Mouse (Mus musculus) ES-Bruce4 (cell line): Measurements from ENCODE around the gene Hps4. TPM values are rescaled to one million over a fixed set of nuclear protein-coding genes. Genes with fewer than 3 reads are reported as not detected.

Experiments
- H3K27ac ChIP-seq: 2 replicates; pipeline ENCODE4 v1.5.1; 2012; ENCODE audit warnings: low read length, inconsistent platforms; ENCODE audit not compliant: insufficient read depth
- H3K27me3 ChIP-seq: 2 replicates; pipeline ENCODE4 v1.6.1; 2012; ENCODE audit warnings: mild to moderate bottlenecking, low read length, inconsistent platforms; ENCODE audit not compliant: control insufficient read depth, poor library complexity, insufficient read depth, severe bottlenecking
- H3K36me3 ChIP-seq: 2 replicates; pipeline ENCODE4 v1.6.1; 2012; ENCODE audit warnings: inconsistent platforms, mild to moderate bottlenecking, low read length, moderate library complexity; ENCODE audit not compliant: control insufficient read depth, poor library complexity, insufficient read depth, severe bottlenecking
- H3K4me1 ChIP-seq: one replicate; pipeline ENCODE4 v1.8.1; 2011; ENCODE audit warnings: low read length; ENCODE audit not compliant: control insufficient read depth, insufficient read depth
- H3K4me3 ChIP-seq: 2 replicates; pipeline ENCODE4 v1.5.1; 2011; ENCODE audit warnings: low read depth, mild to moderate bottlenecking, low read length
- H3K9ac ChIP-seq: 2 replicates; pipeline ENCODE4 v1.6.1; 2012; ENCODE audit warnings: low read depth, mild to moderate bottlenecking, inconsistent platforms; ENCODE audit not compliant: poor library complexity, severe bottlenecking
- H3K9me3 ChIP-seq: replicated peaks from 2 replicates; pipeline ENCODE4 v1.6.1; 2012; ENCODE audit warnings: mild to moderate bottlenecking, low read length, inconsistent platforms; ENCODE audit not compliant: control insufficient read depth, poor library complexity, insufficient read depth, severe bottlenecking
- CTCF ChIP-seq: IDR thresholded peaks from one replicate; pipeline ENCODE4 v1.8.1; 2011; ENCODE audit warnings: low read depth, low read length
- EP300 ChIP-seq: IDR thresholded peaks from 2 replicates; pipeline ENCODE4 v1.6.1; 2011; ENCODE audit warnings: low read depth, low read length; ENCODE audit not compliant: insufficient read depth
- POLR2A ChIP-seq: IDR thresholded peaks from one replicate; pipeline ENCODE4 v1.8.1; 2011; ENCODE audit warnings: low read length; ENCODE audit not compliant: insufficient read depth
- polyA plus RNA-seq: library from polyadenylated mRNA; stranded (reverse); fragments of >200 nt; gene quantifications from 2 replicates; pipeline ENCODE4 v1.2.4, GENCODE M21; 2011; ENCODE audit warnings: low read depth; ENCODE audit not compliant: missing spikeins, insufficient read depth, insufficient read length

Gene Hps4
- polyA plus RNA-seq, 1 experiment = 17.3 TPM

GRCm38 (mm10) chr5:112384805-112385472 lies 42.1 kb downstream of the Hps4 start:
- Histone ChIP-seq H3K27ac (no peak overlapping the region), H3K27me3 (no peaks in the 10 kb centered on the region), H3K36me3 (no peaks in the 10 kb centered on the region), H3K4me3 (no peak overlapping the region), H3K9ac (no peak overlapping the region), H3K4me1 (no peaks in the 10 kb centered on the region), H3K9me3 (no peaks in the 10 kb centered on the region)
- TF ChIP-seq POLR2A = no peak
- no peak for TF ChIP-seq EP300
- TF ChIP-seq CTCF = no peak

GRCm38 (mm10) chr5:112385973-112386372 lies 43.1 kb downstream of the Hps4 start:
- Histone ChIP-seq H3K27me3 (no peaks in the 10 kb centered on the region), H3K9ac (no peak overlapping the region), H3K4me1 (no peaks in the 10 kb centered on the region), H3K27ac (no peak overlapping the region), H3K36me3 (no peaks in the 10 kb centered on the region), H3K9me3 (no peaks in the 10 kb centered on the region), H3K4me3 (no peak overlapping the region)
- TF ChIP-seq CTCF (no peak), POLR2A (no peak), EP300 (no peak)

DNA sequence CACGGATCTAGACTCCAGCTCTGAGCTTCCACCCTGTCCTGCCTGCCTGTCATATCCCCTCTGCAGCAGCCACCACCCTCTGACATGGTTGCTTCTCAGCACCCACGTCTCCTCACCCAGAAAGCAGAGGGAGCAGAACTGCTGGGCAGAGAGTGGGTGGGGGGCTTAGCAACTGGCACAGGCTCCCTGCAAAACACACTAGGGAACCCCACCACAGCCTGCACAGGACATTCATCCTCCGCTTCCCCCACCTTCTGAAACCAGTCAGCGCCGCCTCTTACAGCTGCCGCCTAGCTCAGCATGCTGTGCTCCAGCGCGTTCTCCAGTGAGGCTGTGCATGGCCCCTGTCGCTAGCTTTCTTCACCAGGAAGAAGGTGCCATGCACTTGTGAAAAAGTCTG lies 46.5 kb downstream of the Hps4 start:
- Histone ChIP-seq H3K4me3 (no peak overlapping the region), H3K36me3 (no peaks in the 10 kb centered on the region), H3K27ac (no peak overlapping the region), H3K9me3 (no peaks in the 10 kb centered on the region), H3K9ac (no peak overlapping the region), H3K27me3 (no peaks in the 10 kb centered on the region), H3K4me1 (no peaks in the 10 kb centered on the region)
- no peak for TF ChIP-seq EP300
- TF ChIP-seq CTCF = no peak
- TF ChIP-seq POLR2A = no peak

DNA sequence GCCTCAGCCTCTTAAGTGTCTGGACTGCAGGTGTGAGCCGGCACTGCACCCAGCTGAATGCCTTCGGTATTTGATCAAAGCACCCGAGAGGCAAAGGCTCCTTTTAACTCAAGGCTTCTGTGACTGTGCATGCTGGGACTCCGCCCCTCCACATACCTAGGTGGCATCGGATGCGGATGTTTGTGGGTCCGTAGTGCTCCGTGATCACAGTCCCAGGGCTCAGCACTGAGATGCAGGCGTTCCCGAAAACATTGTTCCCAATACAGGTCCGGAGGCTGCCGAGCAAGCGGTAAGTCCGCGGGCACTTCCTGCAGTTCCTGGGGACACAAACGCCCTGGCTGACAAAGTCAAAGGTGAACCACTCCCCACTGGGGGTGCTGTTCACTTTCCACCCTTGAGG lies 48.1 kb downstream of the Hps4 start:
- no peaks in the 10 kb centered on the region for H3K36me3 ChIP-seq
- no peak for TF ChIP-seq POLR2A
- no peak for TF ChIP-seq EP300
- no peak for TF ChIP-seq CTCF
- no peaks in the 10 kb centered on the region for H3K9me3 ChIP-seq
- H3K27ac ChIP-seq = no peak overlapping the region
- no peaks in the 10 kb centered on the region for H3K4me1 ChIP-seq
- no peak overlapping the region for H3K9ac ChIP-seq
- H3K27me3 ChIP-seq = no peaks in the 10 kb centered on the region
- peak overlapping the region; percentile 26 for H3K4me3 ChIP-seq

- Histone ChIP-seq H3K27me3 (no peaks in the 10 kb centered on the region), H3K9me3 (no peaks in the 10 kb centered on the region), H3K27ac (no peak overlapping the region), H3K9ac (no peak overlapping the region), H3K4me1 (no peaks in the 10 kb centered on the region), H3K36me3 (no peaks in the 10 kb centered on the region), H3K4me3 (peak overlapping the region; percentile 26)
- TF ChIP-seq EP300 (no peak), POLR2A (no peak), CTCF (no peak)
Measured at GRCm38 (mm10) chr5:112391676-112392323, 48.9 kb downstream of the Hps4 start.

DNA sequence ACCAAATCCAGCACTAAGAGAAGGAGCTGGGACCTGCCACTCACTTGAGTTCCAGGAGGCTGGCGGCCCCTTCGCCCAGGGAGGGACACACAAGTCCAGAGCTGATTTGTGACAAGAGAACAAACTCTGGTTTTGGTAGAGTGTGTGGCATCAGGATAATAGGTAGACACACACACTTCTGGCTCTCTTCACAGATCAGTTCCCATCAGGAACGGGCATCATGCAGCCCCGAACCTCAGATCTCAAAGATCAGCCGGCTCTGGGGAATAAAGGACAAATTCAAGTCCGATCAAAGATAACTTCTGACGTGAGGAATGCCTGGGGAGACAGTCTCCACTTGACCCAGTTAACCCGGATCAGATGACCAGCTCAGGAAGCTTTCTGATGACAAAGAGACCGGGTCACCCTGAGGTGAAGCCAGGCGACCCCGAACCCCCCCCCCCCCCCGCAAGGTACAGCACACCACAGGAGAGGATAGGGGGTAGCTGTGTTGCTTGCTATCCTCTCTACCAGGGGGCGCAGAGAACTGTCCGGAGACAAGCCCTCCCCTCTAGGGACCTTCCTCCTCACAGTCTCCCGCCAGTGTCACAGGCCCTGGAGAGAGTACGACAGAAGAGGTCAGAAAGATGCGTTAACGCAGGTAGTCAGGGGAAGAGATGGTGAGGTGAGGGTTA lies 51.0 kb downstream of the Hps4 start:
- Histone ChIP-seq H3K9ac (peak overlapping the region; percentile 30), H3K4me1 (no peaks in the 10 kb centered on the region), H3K36me3 (no peaks in the 10 kb centered on the region), H3K27ac (no peak overlapping the region), H3K4me3 (peak overlapping the region; percentile 76), H3K9me3 (no peaks in the 10 kb centered on the region), H3K27me3 (no peaks in the 10 kb centered on the region)
- no peak for TF ChIP-seq EP300
- no peak for TF ChIP-seq CTCF
- no peak for TF ChIP-seq POLR2A
